Mouse (Mus musculus) testis, adult 2 months (tissue): ENCODE results near the gene Tenm4.

ENCODE experiments used
- CTCF ChIP-seq: fragments of 200-500 bp; IDR thresholded peaks from 2 replicates; pipeline ENCODE4 v1.5.1; 2012; ENCODE audit warnings: low read depth, mild to moderate bottlenecking, inconsistent platforms, low read length, moderate library complexity; ENCODE audit not compliant: control insufficient read depth, insufficient read depth, insufficient replicate concordance
- POLR2A ChIP-seq: fragments of 200-500 bp; IDR thresholded peaks from 2 replicates; pipeline ENCODE4 v1.6.1; 2012; ENCODE audit warnings: low read depth, mild to moderate bottlenecking, inconsistent platforms, low read length, moderate library complexity; ENCODE audit not compliant: control insufficient read depth

- TF ChIP-seq POLR2A: no peak
- no peak for TF ChIP-seq CTCF
Measured at GRCm38 (mm10) chr7:96617371-96617770, 446.3 kb downstream of the Tenm4 start.
